Mouse (Mus musculus): ENCODE measurements around the gene Spata32.

GRCm38 (mm10) chr11:103231367-103231766, 13.1 kb upstream of the Spata32 start:
- TF ChIP-seq CTCF (IDR thresholded peaks at IDR 0.05; ENCODE audit: low read depth) (no peak), EP300 (IDR thresholded peaks at IDR 0.05; ENCODE audit: low read depth) (no peak)

Measured in liver, postnatal 0 days (tissue).